Comparison of ENCODE assay signal across 24 mouse cellular contexts in genomic region chr5:12639549-12639948, GRCm38 (mm10).
"Had no signal": no experiment of that assay in that cellular context is flagged by ENCODE, and none has a peak within 500 bp of the region (broad histone marks: within the 10 kb centered on the region; RNA-seq: fewer than 3 reads in every experiment).

No protein-coding gene starts in this region.

- H3K27me3 ChIP-seq: kidney, embryonic 15.5 days; limb, embryonic 12.5 days; limb, embryonic 15.5 days; liver, embryonic 13.5 days; megakaryocyte, embryonic 14.5 days; neural tube, embryonic 12.5 days; neural tube, embryonic 15.5 days; stomach, embryonic 15.5 days had no signal

- H3K9me3 ChIP-seq: kidney, embryonic 15.5 days; limb, embryonic 12.5 days; limb, embryonic 15.5 days; liver, embryonic 13.5 days; megakaryocyte, embryonic 14.5 days; midbrain, embryonic 10.5 days; neural tube, embryonic 12.5 days; neural tube, embryonic 15.5 days; stomach, embryonic 15.5 days had no signal

- H3K4me2 ChIP-seq: kidney, embryonic 15.5 days; limb, embryonic 12.5 days; limb, embryonic 15.5 days; liver, embryonic 13.5 days; neural tube, embryonic 12.5 days; neural tube, embryonic 15.5 days; stomach, embryonic 15.5 days had no signal

- H3K9ac ChIP-seq: kidney, embryonic 15.5 days; limb, embryonic 12.5 days; limb, embryonic 15.5 days; liver, embryonic 13.5 days; neural tube, embryonic 12.5 days; neural tube, embryonic 15.5 days; stomach, embryonic 15.5 days had no signal

- H3K27ac ChIP-seq: kidney, embryonic 15.5 days; limb, embryonic 12.5 days; limb, embryonic 15.5 days; liver, embryonic 13.5 days; macrophage; midbrain, embryonic 10.5 days; neural tube, embryonic 12.5 days; neural tube, embryonic 15.5 days; stomach, embryonic 15.5 days had no signal

- H3K4me1 ChIP-seq: limb, embryonic 15.5 days; liver, embryonic 13.5 days; megakaryocyte, embryonic 14.5 days; stomach, embryonic 15.5 days had no signal

- H3K36me3 ChIP-seq: kidney, embryonic 15.5 days; limb, embryonic 12.5 days; limb, embryonic 15.5 days; liver, embryonic 13.5 days; midbrain, embryonic 10.5 days; neural tube, embryonic 12.5 days; neural tube, embryonic 15.5 days; stomach, embryonic 15.5 days had no signal

- H3K4me3 ChIP-seq: kidney, embryonic 15.5 days; limb, embryonic 12.5 days; limb, embryonic 15.5 days; liver, embryonic 13.5 days; megakaryocyte, embryonic 14.5 days; midbrain, embryonic 10.5 days; neural tube, embryonic 12.5 days; neural tube, embryonic 15.5 days; stomach, embryonic 15.5 days had no signal

- DNase-seq: kidney, adult 11 months; kidney, adult 8-10 months; kidney, postnatal 10 days; kidney, postnatal 36 days; left cerebral cortex, postnatal 4 days; liver, embryonic 13.5 days; lung, adult 2 months; lung, postnatal 14 days; midbrain, embryonic 14.5 days; right cerebral cortex, adult 18-20 months; right cerebral cortex, postnatal 14 days; spleen, adult 18-20 months; thymus, adult 18-20 months; thymus, postnatal 14 days; thymus, postnatal 4 days had no signal
